Mouse (Mus musculus) CH12.LX (cell line): ENCODE data around the gene Tmco4. TPM values are rescaled to one million over a fixed set of nuclear protein-coding genes. Genes with fewer than 3 reads are reported as not detected.

Source experiments
- DNase-seq: peaks from one replicate; pipeline ENCODE4 v3.0.0-alpha.2; 2013; ENCODE audit errors: extremely low read depth
- H3K27ac ChIP-seq: 2 replicates; pipeline ENCODE4 v1.5.1; 2012; ENCODE audit warnings: low read depth, mild to moderate bottlenecking, control low read depth, moderate library complexity; ENCODE audit not compliant: insufficient read depth
- H3K27me3 ChIP-seq: replicated peaks from 2 replicates; pipeline ENCODE3; 2012; ENCODE audit warnings: inconsistent platforms
- H3K36me3 ChIP-seq, 2 experiments: replicated peaks in 1 of 2; 2 replicates each; pipeline versions ENCODE3 to v1.6.1; 2012; ENCODE audit warnings: inconsistent platforms in 1 of 2, low read length in 1 of 2, mild to moderate bottlenecking in 1 of 2, mixed read lengths in 1 of 2, moderate library complexity in 1 of 2; ENCODE audit not compliant: control insufficient read depth in 1 of 2, insufficient read depth in 1 of 2
- H3K4me1 ChIP-seq, 2 experiments: 2 replicates each; pipeline ENCODE4 v1.6.1; 2012; ENCODE audit warnings: inconsistent platforms in 1 of 2, moderate library complexity in 1 of 2; ENCODE audit not compliant: insufficient read depth in 2 of 2, control insufficient read depth in 1 of 2
- H3K4me2 ChIP-seq: 2 replicates; pipeline ENCODE4 v1.6.1; 2012; ENCODE audit warnings: low read depth, mild to moderate bottlenecking, control low read depth; ENCODE audit not compliant: poor library complexity, insufficient read depth, severe bottlenecking
- H3K4me3 ChIP-seq, 3 experiments: fragments of 150-350 bp in 1 of 3; sonication (generic) in 1 of 3; replicated peaks in 1 of 3; 2 replicates each; pipeline versions ENCODE3 to v1.5.1; 2011 to 2012; ENCODE audit warnings: low read depth in 2 of 3, low read length in 2 of 3, mild to moderate bottlenecking in 2 of 3, moderate library complexity in 2 of 3, control low read depth in 1 of 3, improper control_type of control experiment in 1 of 3, inconsistent platforms in 1 of 3, mixed read lengths in 1 of 3; ENCODE audit not compliant: poor library complexity in 1 of 3
- H3K79me2 ChIP-seq: replicated peaks from 2 replicates; pipeline ENCODE4 v1.6.1; 2012; ENCODE audit warnings: mild to moderate bottlenecking, moderate library complexity; ENCODE audit not compliant: control insufficient read depth, poor library complexity, insufficient read depth, severe bottlenecking; ENCODE audit errors: extremely low read depth
- H3K9ac ChIP-seq: 2 replicates; pipeline ENCODE4 v1.6.1; 2012; ENCODE audit warnings: low read depth, mild to moderate bottlenecking, control low read depth, moderate library complexity; ENCODE audit not compliant: insufficient read depth
- H3K9me3 ChIP-seq: replicated peaks from 2 replicates; pipeline ENCODE3; 2012; ENCODE audit warnings: low read length, inconsistent platforms, mixed read lengths
- CHD1 ChIP-seq: IDR thresholded peaks from 2 replicates; pipeline ENCODE4 v1.6.1; 2012; ENCODE audit warnings: low read depth, low read length, improper control_type of control experiment, inconsistent platforms
- CHD2 ChIP-seq: IDR thresholded peaks from 2 replicates; pipeline ENCODE4 v1.6.1; 2011; ENCODE audit warnings: low read length, improper control_type of control experiment
- ELF1 ChIP-seq: IDR thresholded peaks from 2 replicates; pipeline ENCODE4 v1.6.1; 2014; ENCODE audit warnings: low read depth, mild to moderate bottlenecking, inconsistent platforms, low read length, improper control_type of control experiment
- EP300 ChIP-seq: IDR thresholded peaks from 2 replicates; pipeline ENCODE4 v1.6.1; 2011; ENCODE audit warnings: low read length, improper control_type of control experiment
- GABPA ChIP-seq: IDR thresholded peaks from 2 replicates; pipeline ENCODE4 v1.6.1; 2012; ENCODE audit warnings: low read depth, low read length, improper control_type of control experiment, inconsistent platforms; ENCODE audit not compliant: insufficient replicate concordance
- HCFC1 ChIP-seq: IDR thresholded peaks from 2 replicates; pipeline ENCODE4 v1.6.1; 2012; ENCODE audit warnings: low read depth, mild to moderate bottlenecking, inconsistent platforms, low read length, improper control_type of control experiment
- JUN ChIP-seq: IDR thresholded peaks from 2 replicates; pipeline ENCODE4 v1.6.1; 2011; ENCODE audit warnings: low read depth, mild to moderate bottlenecking, low read length, improper control_type of control experiment, moderate library complexity; ENCODE audit not compliant: insufficient read depth
- MAFK ChIP-seq: IDR thresholded peaks from 2 replicates; pipeline ENCODE4 v1.6.1; 2011; ENCODE audit warnings: low read length, improper control_type of control experiment; ENCODE audit not compliant: insufficient replicate concordance
- RAD21 ChIP-seq: IDR thresholded peaks from 2 replicates; pipeline ENCODE4 v1.6.1; 2011; ENCODE audit warnings: low read depth, mild to moderate bottlenecking, low read length, improper control_type of control experiment, moderate library complexity
- SIN3A ChIP-seq: IDR thresholded peaks from 2 replicates; pipeline ENCODE4 v1.6.1; 2012; ENCODE audit warnings: low read length, improper control_type of control experiment, inconsistent platforms
- TBP ChIP-seq: conservative IDR thresholded peaks from 2 replicates; pipeline ENCODE4 v1.6.1; 2011; ENCODE audit warnings: low read depth, low read length, improper control_type of control experiment
- TCF12 ChIP-seq: IDR thresholded peaks from 2 replicates; pipeline ENCODE4 v1.6.1; 2014; ENCODE audit warnings: low read depth, mild to moderate bottlenecking, inconsistent platforms, low read length, improper control_type of control experiment
- UBTF ChIP-seq: IDR thresholded peaks from 2 replicates; pipeline ENCODE4 v1.6.1; 2012; ENCODE audit warnings: low read depth, mild to moderate bottlenecking, inconsistent platforms, low read length, improper control_type of control experiment, moderate library complexity
- USF1 ChIP-seq: IDR thresholded peaks from 2 replicates; pipeline ENCODE4 v1.6.1; 2014; ENCODE audit warnings: low read depth, mild to moderate bottlenecking, inconsistent platforms, low read length, improper control_type of control experiment
- ZKSCAN1 ChIP-seq: IDR thresholded peaks from 2 replicates; pipeline ENCODE4 v1.6.1; 2012; ENCODE audit warnings: low read depth, inconsistent platforms, low read length, improper control_type of control experiment, borderline replicate concordance
- ZNF384 ChIP-seq: IDR thresholded peaks from 2 replicates; pipeline ENCODE4 v1.6.1; 2012; ENCODE audit warnings: low read depth, low read length, improper control_type of control experiment, inconsistent platforms
- dilution Hi-C: fragments of 300-500 bp; cut with MboI; formaldehyde crosslinking; loops from 2 replicates; pipeline ENCODE4 v1.14.3; 2020; ENCODE audit warnings: low sequenced_read_pairs; ENCODE audit not compliant: extremely low pct_unique_long_range_greater_than_20kb, extremely low pct_ligation_motif_present
- in situ Hi-C: fragments of 300-500 bp; cut with MboI; formaldehyde crosslinking; loops from 3 replicates; pipeline ENCODE4 v1.14.3; 2019; ENCODE audit warnings: low sequenced_read_pairs, low pct_ligation_motif_present, low pct_unique_long_range_greater_than_20kb, mixed read lengths
- polyA plus RNA-seq: library from polyadenylated mRNA; unstranded; fragments of >175 nt; gene quantifications from 2 replicates; pipeline ENCODE4 v1.2.1, GENCODE M21; 2012; ENCODE audit warnings: low read depth; ENCODE audit not compliant: insufficient read length
- total RNA-seq, 2 experiments: library from RNA; depleted of rRNA; stranded (reverse); fragments of 300-350 nt in 1 of 2; fragments of >200 nt in 1 of 2; gene quantifications; 2 replicates each; pipeline ENCODE4 v1.2.3; 2012 to 2014

Gene Tmco4
- total and polyA plus RNA-seq, 3 experiments = 20.3 to 22.2 (median 21.7) TPM

DNA sequence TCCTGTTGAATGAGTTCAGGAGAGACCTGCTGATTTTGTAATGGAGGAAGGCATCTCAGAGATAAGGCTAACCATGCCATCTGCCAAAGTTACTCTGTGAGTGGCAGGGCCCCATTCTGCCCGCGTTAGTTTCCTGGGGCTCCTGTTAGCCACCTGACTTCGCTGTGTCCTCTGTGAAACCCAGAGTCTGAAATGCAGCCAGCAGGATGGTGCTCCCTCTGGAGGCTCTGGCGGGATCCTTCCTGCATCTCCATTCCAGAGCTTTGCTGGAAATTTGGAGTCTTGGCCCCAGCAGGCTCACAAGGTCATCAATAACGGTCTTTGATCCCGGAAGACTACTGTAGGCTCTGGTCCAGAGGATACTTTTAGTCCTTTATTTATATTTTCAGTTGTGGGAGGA, 28.7 kb downstream of the Tmco4 start:
- in situ Hi-C loops (no loop called here), dilution Hi-C loops (no loop called here)
- Histone ChIP-seq H3K36me3 (peaks cover 29 to 58% of the 10 kb centered on the region in 2 experiments), H3K4me2 (no peak overlapping the region), H3K79me2 (no peaks in the 10 kb centered on the region), H3K27ac (no peak overlapping the region), H3K9ac (no peak overlapping the region), H3K27me3 (no peaks in the 10 kb centered on the region), H3K4me1 (peaks cover 0 to 3% of the 10 kb centered on the region in 2 experiments; a peak in 1 of 4 replicates), H3K9me3 (no peaks in the 10 kb centered on the region), H3K4me3 (no peak overlapping the region)
- TF ChIP-seq RAD21 (no peak), JUN (no peak), GABPA (no peak), USF1 (no peak), MAFK (no peak)
- no peak for DNase-seq

- dilution Hi-C loops = no loop called here
These were observed 31.4 kb downstream of the Tmco4 start for GRCm38 (mm10) chr4:139004067-139004466.

GRCm38 (mm10) chr4:139005214-139005613, 32.5 kb downstream of the Tmco4 start:
- Histone ChIP-seq H3K27me3 (no peaks in the 10 kb centered on the region), H3K27ac (no peak overlapping the region), H3K9ac (no peak overlapping the region), H3K9me3 (no peaks in the 10 kb centered on the region), H3K79me2 (no peaks in the 10 kb centered on the region), H3K4me1 (no peaks in the 10 kb centered on the region), H3K4me2 (no peak overlapping the region), H3K4me3 (no peak overlapping the region), H3K36me3 (peaks cover 0 to 25% of the 10 kb centered on the region in 2 experiments)
- no peak for DNase-seq
- no peak for TF ChIP-seq JUN
- TF ChIP-seq SIN3A = no peak
- TF ChIP-seq HCFC1 = no peak
- TF ChIP-seq EP300 = no peak
- no peak for TF ChIP-seq ZNF384
- no peak for TF ChIP-seq CHD2
- no peak for TF ChIP-seq UBTF
- TF ChIP-seq ELF1 = no peak
- no peak for TF ChIP-seq CHD1
- TF ChIP-seq TBP = no peak
- dilution Hi-C loops = no loop called here
- in situ Hi-C loops = no loop called here

More at GRCm38 (mm10) chr4:139004067-139004466, 31.4 kb downstream of the Tmco4 start:
- in situ Hi-C loops = no loop called here
- Histone ChIP-seq H3K4me1 (no peaks in the 10 kb centered on the region), H3K36me3 (peaks cover 5 to 33% of the 10 kb centered on the region in 2 experiments), H3K9me3 (no peaks in the 10 kb centered on the region), H3K27me3 (no peaks in the 10 kb centered on the region), H3K9ac (no peak overlapping the region), H3K4me2 (no peak overlapping the region), H3K79me2 (no peaks in the 10 kb centered on the region), H3K27ac (no peak overlapping the region), H3K4me3 (no peak overlapping the region)
- no peak for TF ChIP-seq TCF12
- no peak for TF ChIP-seq CHD1
- TF ChIP-seq USF1 = no peak
- no peak for TF ChIP-seq ZKSCAN1
- TF ChIP-seq TBP = no peak
- no peak for DNase-seq
